Mouse (Mus musculus) naive thymus-derived CD4-positive, alpha-beta T cell, adult 2 months (primary cell): ENCODE data around the gene Olfr1357.
"Not testable (repeated sequence)": the region's sequence is repeated elsewhere in the genome, so short reads cannot be mapped to it uniquely, and the experiment has no call there.

Experiments
- DNase-seq: peaks from one replicate; pipeline ENCODE4 v3.0.0-alpha.2; 2011; ENCODE audit warnings: low read depth

Gene Olfr1357

GRCm38 (mm10) chr10:78617974-78618373 is at the start of gene Olfr1357:
Gene Olfr1357 (minus strand): TSS chr10:78618074.
- DNase-seq: no peak

- DNase-seq: not testable (repeated sequence)
These were observed 48.8 kb upstream of the Olfr1357 start for GRCm38 (mm10) chr10:78666696-78667095.

GRCm38 (mm10) chr10:78664546-78664945 is 46.7 kb upstream of the Olfr1357 start:
- no peak for DNase-seq

- no peak for DNase-seq
These were observed 43.3 kb upstream of the Olfr1357 start for GRCm38 (mm10) chr10:78661198-78661597.

- DNase-seq: peak; percentile 20
These were observed 14.4 kb upstream of the Olfr1357 start for GRCm38 (mm10) chr10:78632311-78632710.

GRCm38 (mm10) chr10:78630194-78630593 is 12.3 kb upstream of the Olfr1357 start:
- DNase-seq: no peak

- DNase-seq: not testable (repeated sequence)
These were observed 5.3 kb upstream of the Olfr1357 start for GRCm38 (mm10) chr10:78623143-78623542.

GRCm38 (mm10) chr10:78607602-78608001 is 10.3 kb downstream of the Olfr1357 start:
- DNase-seq: no peak

- peak; percentile 85 for DNase-seq
These were observed 12.8 kb downstream of the Olfr1357 start for GRCm38 (mm10) chr10:78605080-78605479.

GRCm38 (mm10) chr10:78599865-78600264 is 18.0 kb downstream of the Olfr1357 start:
- no peak for DNase-seq

GRCm38 (mm10) chr10:78594566-78594965 is 23.3 kb downstream of the Olfr1357 start:
- DNase-seq: peak; percentile 78

- no peak for DNase-seq
These were observed 23.7 kb downstream of the Olfr1357 start for GRCm38 (mm10) chr10:78594157-78594556.

GRCm38 (mm10) chr10:78593736-78594135 is 24.1 kb downstream of the Olfr1357 start:
- no peak for DNase-seq

- DNase-seq: no peak
These were observed 25.0 kb downstream of the Olfr1357 start for GRCm38 (mm10) chr10:78592856-78593379.

- peak; percentile 57 for DNase-seq
These were observed 26.2 kb downstream of the Olfr1357 start, which contains the start of gene Syde1 for GRCm38 (mm10) chr10:78591406-78592328. Gene Syde1 (minus strand): TSS chr10:78591964.

- DNase-seq: peak; percentile 47
These were observed 27.1 kb downstream of the Olfr1357 start for GRCm38 (mm10) chr10:78590744-78591143.

- no peak for DNase-seq
These were observed 28.0 kb downstream of the Olfr1357 start for GRCm38 (mm10) chr10:78589901-78590300.

GRCm38 (mm10) chr10:78589291-78589690 is 28.6 kb downstream of the Olfr1357 start:
- no peak for DNase-seq

GRCm38 (mm10) chr10:78586026-78586425 is 31.8 kb downstream of the Olfr1357 start:
- DNase-seq: no peak

GRCm38 (mm10) chr10:78585606-78586005 is 32.3 kb downstream of the Olfr1357 start:
- no peak for DNase-seq

- DNase-seq: no peak
These were observed 32.9 kb downstream of the Olfr1357 start for GRCm38 (mm10) chr10:78584996-78585395.

GRCm38 (mm10) chr10:78583939-78584338 is 33.9 kb downstream of the Olfr1357 start:
- no peak for DNase-seq

GRCm38 (mm10) chr10:78583347-78583746 is 34.5 kb downstream of the Olfr1357 start:
- no peak for DNase-seq
